Mouse (Mus musculus): ENCODE measurements around the gene Nrip2. TPM values are rescaled to one million over a fixed set of nuclear protein-coding genes. Genes with fewer than 3 reads are reported as not detected.

The Nrip2 gene
- total RNA-seq, 2 experiments from 2014 or later: 7.8 to 8.0 TPM

GRCm38 (mm10) chr6:128385026-128385425, 14.1 kb upstream of the Nrip2 start:
- intact Hi-C loops (cut with DNase I): no loop called here
- no peak for DNase-seq (ENCODE audit: low spot score in 2 of 2)

- intact Hi-C loops (cut with DNase I): no loop called here
- no peak for DNase-seq (ENCODE audit: low spot score in 2 of 2)
Measured at GRCm38 (mm10) chr6:128389185-128389584, 9.9 kb upstream of the Nrip2 start.

- intact Hi-C loops (cut with DNase I): no loop called here
- no peak for DNase-seq (ENCODE audit: low spot score in 2 of 2)
Measured at GRCm38 (mm10) chr6:128390683-128391082, 8.4 kb upstream of the Nrip2 start.

GRCm38 (mm10) chr6:128397574-128398261, 1.4 kb upstream of the Nrip2 start:
- DNase-seq (ENCODE audit: low spot score in 2 of 2): no peak
- intact Hi-C loops (cut with DNase I): no loop called here

- DNase-seq (ENCODE audit: low spot score in 2 of 2): peak; percentile 32 to 66
Measured at GRCm38 (mm10) chr6:128399421-128400185, 507 bp downstream of the Nrip2 start.

GRCm38 (mm10) chr6:128404708-128405107, 5.6 kb downstream of the Nrip2 start:
- DNase-seq (ENCODE audit: low spot score in 2 of 2): no peak
- intact Hi-C loops (cut with DNase I): loop anchor here (10.0 kb wide), 1 partner anchor 180 kb away; no protein-coding TSS in a partner anchor

More at GRCm38 (mm10) chr6:128399421-128400185, 507 bp downstream of the Nrip2 start:
- intact Hi-C loops (cut with DNase I): loop anchor here (10.0 kb wide), 1 partner anchor 175 kb away; no protein-coding TSS in a partner anchor

GRCm38 (mm10) chr6:128408544-128409125, 9.5 kb downstream of the Nrip2 start:
- intact Hi-C loops (cut with DNase I): loop anchor here (10.0 kb wide), 1 partner anchor 184 kb away; no protein-coding TSS in a partner anchor

GRCm38 (mm10) chr6:128410305-128410704, 11.2 kb downstream of the Nrip2 start:
- intact Hi-C loops (cut with DNase I): loop anchor here (2.0 to 5.0 kb wide), 2 partner anchors 48 to 92 kb away; partner anchors contain the start of genes Foxm1 and Rhno1
- no peak for DNase-seq (ENCODE audit: low spot score in 2 of 2)

More at GRCm38 (mm10) chr6:128408544-128409125, 9.5 kb downstream of the Nrip2 start:
- DNase-seq (ENCODE audit: low spot score in 2 of 2): no peak

- DNase-seq (ENCODE audit: low spot score in 2 of 2): peak; percentile 86 to 88
- intact Hi-C loops (cut with DNase I): loop anchor here (2.0 to 5.0 kb wide), 2 partner anchors 49 to 92 kb away; partner anchors contain the start of genes Foxm1 and Rhno1
Measured at GRCm38 (mm10) chr6:128411115-128411514, 12.0 kb downstream of the Nrip2 start.

- intact Hi-C loops (cut with DNase I): no loop called here
- DNase-seq (ENCODE audit: low spot score in 2 of 2): no peak
Measured at GRCm38 (mm10) chr6:128416169-128416568, 17.1 kb downstream of the Nrip2 start.

- intact Hi-C loops (cut with DNase I): no loop called here
- DNase-seq (ENCODE audit: low spot score in 2 of 2): no peak
Measured at GRCm38 (mm10) chr6:128418076-128418475, 19.0 kb downstream of the Nrip2 start.

GRCm38 (mm10) chr6:128421036-128421435, 21.9 kb downstream of the Nrip2 start:
- intact Hi-C loops (cut with DNase I): no loop called here
- DNase-seq (ENCODE audit: low spot score in 2 of 2): peak; percentile 49

GRCm38 (mm10) chr6:128421480-128421879, 22.4 kb downstream of the Nrip2 start:
- DNase-seq (ENCODE audit: low spot score in 2 of 2): no peak
- intact Hi-C loops (cut with DNase I): no loop called here

GRCm38 (mm10) chr6:128423496-128424268, 24.6 kb downstream of the Nrip2 start:
- intact Hi-C loops (cut with DNase I): no loop called here
- no peak for DNase-seq (ENCODE audit: low spot score in 2 of 2)

GRCm38 (mm10) chr6:128424269-128425019, 25.3 kb downstream of the Nrip2 start, which contains the start of gene Itfg2:
Itfg2 (minus strand) TSS chr6:128424931.
- intact Hi-C loops (cut with DNase I): no loop called here
- DNase-seq (ENCODE audit: low spot score in 2 of 2): peak; percentile 97 to 98

- no peak for DNase-seq (ENCODE audit: low spot score in 2 of 2)
- intact Hi-C loops (cut with DNase I): no loop called here
Measured at GRCm38 (mm10) chr6:128425046-128425445, 25.9 kb downstream of the Nrip2 start.

GRCm38 (mm10) chr6:128427571-128427970, 28.5 kb downstream of the Nrip2 start:
- no peak for DNase-seq (ENCODE audit: low spot score in 2 of 2)
- intact Hi-C loops (cut with DNase I): no loop called here

GRCm38 (mm10) chr6:128429300-128429699, 30.2 kb downstream of the Nrip2 start:
- DNase-seq (ENCODE audit: low spot score in 2 of 2): no peak
- intact Hi-C loops (cut with DNase I): no loop called here
